Mouse (Mus musculus) brain, embryonic 14.5 days (tissue): ENCODE measurements around the gene Calr4.

ENCODE experiments used
- CTCF ChIP-seq: fragments of 200-500 bp; IDR thresholded peaks from 2 replicates; pipeline ENCODE4 v1.5.1; 2012; ENCODE audit warnings: inconsistent platforms, mild to moderate bottlenecking, moderate library complexity, borderline replicate concordance; ENCODE audit not compliant: insufficient read depth, insufficient read length; ENCODE audit errors: extremely low read depth
- POLR2A ChIP-seq: fragments of 200-500 bp; IDR thresholded peaks from 2 replicates; pipeline ENCODE4 v1.6.1; 2012; ENCODE audit warnings: mild to moderate bottlenecking, inconsistent platforms, borderline replicate concordance; ENCODE audit not compliant: poor library complexity, insufficient read depth, insufficient read length, severe bottlenecking; ENCODE audit errors: extremely low read depth

- TF ChIP-seq CTCF (no peak), POLR2A (no peak)
Observed at GRCm38 (mm10) chr4:109234806-109235350, 593 bp downstream of the Calr4 start.
